Mouse (Mus musculus) kidney, embryonic 15.5 days (tissue): ENCODE measurements around the gene Gm49337. TPM values are rescaled to one million over a fixed set of nuclear protein-coding genes. Genes with fewer than 3 reads are reported as not detected.
A peak's percentile ranks its signal among the peaks of the same experiment; 100 is the strongest.

Source experiments
- ATAC-seq: fragments of 200-750 bp; cut with Nextera tagmentation; replicated peaks from 2 replicates; pipeline ENCODE4 v1.8.0; 2017; ENCODE audit warnings: moderate TSS enrichment; ENCODE audit not compliant: low FRiP score
- H3K27ac ChIP-seq: fragments of 300-500 bp; sonication (generic); 2 replicates; pipeline ENCODE4 v1.5.1; 2015; ENCODE audit warnings: mild to moderate bottlenecking, inconsistent platforms
- H3K27me3 ChIP-seq: fragments of 300-500 bp; sonication (generic); 2 replicates; pipeline ENCODE4 v1.6.1; 2015; ENCODE audit warnings: inconsistent platforms
- H3K36me3 ChIP-seq: fragments of 300-500 bp; sonication (generic); 2 replicates; pipeline ENCODE4 v1.6.1; 2015; ENCODE audit warnings: inconsistent platforms
- H3K4me1 ChIP-seq: fragments of 300-500 bp; sonication (generic); 2 replicates; pipeline ENCODE4 v1.6.1; 2015; ENCODE audit warnings: inconsistent platforms
- H3K4me2 ChIP-seq: fragments of 300-500 bp; sonication (generic); 2 replicates; pipeline ENCODE4 v1.6.1; 2015; ENCODE audit warnings: moderate library complexity, mild to moderate bottlenecking, inconsistent platforms
- H3K4me3 ChIP-seq: fragments of 300-500 bp; sonication (generic); replicated peaks from 2 replicates; pipeline ENCODE4 v1.5.1; 2015; ENCODE audit warnings: mild to moderate bottlenecking, inconsistent platforms
- H3K9ac ChIP-seq: fragments of 300-500 bp; sonication (generic); 2 replicates; pipeline ENCODE4 v1.6.1; 2015; ENCODE audit warnings: mild to moderate bottlenecking, inconsistent platforms
- H3K9me3 ChIP-seq: fragments of 300-500 bp; sonication (generic); replicated peaks from 2 replicates; pipeline ENCODE4 v1.6.1; 2016; ENCODE audit warnings: inconsistent platforms
- WGBS: fragments of 180-500 bp; shearing (Covaris S2); methylation state at CpG from one replicate; pipeline ENCODE4 v1.1.7; 2015; ENCODE audit warnings: mixed read lengths; 5-methylcytosine and 5-hydroxymethylcytosine counted together
- polyA plus RNA-seq: library from polyadenylated mRNA; unstranded; fragments of >200 nt; fragmentation: Nextera tagmentation; extraction: Ambion mirVana; gene quantifications from 2 replicates; pipeline ENCODE4 v1.2.1, GENCODE M21; 2015

Gene Gm49337
- polyA plus RNA-seq, 1 experiment from 2014 or later = not detected

DNA sequence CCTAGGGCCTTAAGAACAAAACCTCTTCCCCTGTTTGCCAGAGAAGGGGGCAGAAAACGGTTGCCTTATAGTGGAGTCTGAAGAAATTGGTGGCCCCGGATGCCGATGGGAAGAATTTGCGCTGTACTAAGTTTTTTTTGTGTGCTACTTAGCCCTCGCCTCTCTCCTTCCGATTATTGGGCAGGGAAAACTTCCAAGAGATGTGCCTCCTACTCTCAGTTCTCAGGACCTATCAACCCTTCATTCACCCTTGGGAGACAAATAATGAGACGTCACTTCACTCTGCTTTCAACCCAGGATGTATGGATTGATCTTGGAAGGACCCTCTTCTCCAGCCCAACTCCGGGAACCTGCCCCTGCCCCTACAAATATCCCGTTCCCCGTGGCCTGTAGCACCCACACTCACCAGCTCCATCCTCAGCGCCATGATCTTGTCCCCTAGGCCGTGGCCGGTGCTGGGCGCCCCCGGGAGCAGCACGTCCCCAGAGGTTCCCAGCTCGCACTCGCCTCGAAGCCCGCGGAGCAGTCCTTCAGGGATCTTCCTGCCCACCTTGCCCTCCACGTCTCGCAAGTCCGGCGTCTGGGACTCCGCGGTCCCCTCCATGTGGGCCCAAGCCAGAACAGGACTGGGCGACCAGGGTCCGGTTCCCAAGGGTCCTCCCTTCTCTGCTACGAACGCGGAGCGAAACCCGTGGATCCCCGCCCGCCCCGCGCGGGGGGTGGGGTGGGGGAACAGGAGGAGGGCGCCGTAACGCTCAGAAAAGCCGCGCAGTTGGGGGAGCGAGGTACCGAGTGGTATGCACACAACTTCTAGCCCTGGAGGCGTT lies 29.1 kb upstream of the Gm49337 start:
- Histone ChIP-seq H3K4me2 (peak overlapping the region; percentile 97), H3K4me3 (peak overlapping the region; percentile 78), H3K27ac (no peak overlapping the region), H3K9ac (peak overlapping the region; percentile 76), H3K27me3 (0 out of 2 replicates have a peak, but pooled peaks cover 3% of the 10 kb centered on the region), H3K4me1 (peaks cover 28% of the 10 kb centered on the region), H3K36me3 (no peaks in the 10 kb centered on the region), H3K9me3 (no peaks in the 10 kb centered on the region)
- peak; percentile 75 for ATAC-seq
- WGBS = under 1% methylated on average over 42 of the region's 47 CpGs

- H3K4me1 ChIP-seq = peaks cover 21% of the 10 kb centered on the region
- H3K27ac ChIP-seq = peak overlapping the region; percentile 93
- H3K9ac ChIP-seq = peak overlapping the region; percentile 91
- no peaks in the 10 kb centered on the region for H3K9me3 ChIP-seq
- 0 out of 2 replicates have a peak, but pooled peaks cover 3% of the 10 kb centered on the region for H3K27me3 ChIP-seq
- peak overlapping the region; percentile 79 for H3K4me3 ChIP-seq
- H3K36me3 ChIP-seq = peaks cover 33% of the 10 kb centered on the region
- H3K4me2 ChIP-seq = peak overlapping the region; percentile 72
- WGBS = 21% methylated on average over 6 of the region's 6 CpGs
- peak; percentile 10; the same call in 1 of the 2 replicates for ATAC-seq
Measured at GRCm38 (mm10) chr4:116149812-116150155, 23.4 kb upstream of the Gm49337 start.

DNA sequence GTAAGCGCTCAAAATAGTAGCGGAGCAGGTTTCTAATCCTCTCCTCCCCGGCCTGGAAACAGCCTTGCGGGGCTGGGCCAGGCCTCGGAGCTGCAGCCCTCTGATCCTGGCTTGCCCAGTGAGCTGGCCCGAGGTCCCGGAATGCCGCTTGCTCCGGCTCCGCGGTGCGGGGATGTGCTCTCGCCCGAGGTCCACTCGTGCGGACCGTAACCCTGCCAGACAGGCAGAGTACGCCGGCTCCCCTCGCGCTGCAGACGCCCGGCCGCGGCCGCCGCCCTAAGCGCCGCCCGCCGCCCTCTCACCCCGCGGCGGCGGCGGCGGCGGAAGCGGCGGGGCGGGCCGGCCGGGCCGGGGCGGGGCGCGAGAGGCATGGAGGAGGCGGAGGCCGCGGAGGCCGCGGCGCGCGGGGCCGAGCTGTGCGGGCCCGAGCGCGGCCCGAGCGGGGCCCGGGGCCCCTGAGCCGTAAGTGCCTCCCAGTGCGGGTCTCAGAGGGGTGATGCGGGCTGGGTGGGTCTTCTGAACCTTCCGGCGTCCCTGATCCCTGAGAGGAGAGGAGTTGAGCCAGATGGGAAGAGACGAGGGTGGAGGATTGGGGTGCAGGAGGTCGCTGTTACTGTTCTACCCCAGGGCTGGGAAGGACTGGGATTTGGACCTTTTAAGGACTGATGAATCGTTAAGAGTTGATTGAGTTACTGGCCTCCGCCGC lies 22.9 kb upstream of the Gm49337 start:
- Histone ChIP-seq H3K27ac (peak overlapping the region; percentile 93), H3K4me3 (peak overlapping the region; percentile 79), H3K36me3 (peaks cover 38% of the 10 kb centered on the region), H3K4me2 (peak overlapping the region; percentile 72), H3K9ac (peak overlapping the region; percentile 91), H3K4me1 (peaks cover 17% of the 10 kb centered on the region), H3K9me3 (no peaks in the 10 kb centered on the region), H3K27me3 (no peaks in the 10 kb centered on the region)
- 1% methylated on average over 63 of the region's 73 CpGs for WGBS
- peak; percentile 95 for ATAC-seq

DNA sequence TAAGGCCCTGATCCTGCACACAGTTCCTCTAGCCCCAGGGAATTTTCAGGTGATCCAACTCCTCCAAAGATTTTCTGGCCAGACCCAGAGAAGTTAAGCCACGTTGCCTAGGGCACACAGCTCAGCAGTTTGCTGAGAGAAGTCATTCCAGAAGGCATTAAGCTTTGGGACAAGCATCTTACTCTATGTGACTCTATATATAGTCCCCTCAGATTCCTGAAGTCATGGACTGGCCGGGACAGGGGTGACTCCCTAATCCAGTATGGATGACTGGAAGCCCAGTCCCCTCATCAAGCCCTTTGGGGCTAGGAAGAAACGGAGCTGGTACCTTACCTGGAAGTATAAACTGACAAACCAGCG lies 22.3 kb upstream of the Gm49337 start:
- H3K27ac ChIP-seq = peak overlapping the region; percentile 82
- ATAC-seq = no peak; the same call in 1 of the 2 replicates

DNA sequence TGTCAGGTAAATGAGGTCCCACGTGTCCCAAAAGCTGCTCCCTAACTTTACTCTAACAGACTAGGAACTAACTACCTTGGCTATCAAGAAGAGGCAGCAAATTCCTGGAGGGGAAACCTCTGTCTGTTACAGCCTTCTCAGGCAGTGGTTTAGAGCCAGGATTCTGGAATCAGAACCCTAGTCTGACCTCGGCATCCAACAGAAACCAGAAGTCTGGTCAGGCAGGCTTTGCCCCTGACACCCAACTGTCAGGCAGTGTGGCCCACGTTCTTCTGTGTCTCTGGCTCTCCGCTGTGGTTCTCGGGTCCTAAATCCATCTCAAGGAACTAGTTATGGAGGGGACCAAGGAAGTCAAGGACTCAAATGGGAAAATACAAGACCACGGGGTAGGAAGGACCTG lies 21.9 kb upstream of the Gm49337 start, which contains the start of gene Lurap1:
Lurap1 (minus strand) TSS at position 101 of the 400 bp plus-strand sequence.
- no peak for ATAC-seq
- 68% methylated on average over 6 of the region's 6 CpGs for WGBS
- Histone ChIP-seq H3K9ac (peak within 1 kb of the TSS; percentile 91), H3K4me2 (peak within 1 kb of the TSS; percentile 72), H3K4me1 (peaks cover 17% of the 10 kb centered on the region), H3K27me3 (no peaks in the 10 kb centered on the region), H3K27ac (peak within 1 kb of the TSS; percentile 93), H3K36me3 (peaks cover 47% of the 10 kb centered on the region), H3K4me3 (peak within 1 kb of the TSS; percentile 79), H3K9me3 (no peaks in the 10 kb centered on the region)

More for the DNA sequence above, 22.3 kb upstream of the Gm49337 start:
- peak overlapping the region; percentile 72 for H3K4me2 ChIP-seq
- 12% methylated on average over 4 of the region's 4 CpGs for WGBS
- peaks cover 43% of the 10 kb centered on the region for H3K36me3 ChIP-seq
- H3K27me3 ChIP-seq = no peaks in the 10 kb centered on the region
- peak overlapping the region; percentile 91 for H3K9ac ChIP-seq
- peak overlapping the region; percentile 79 for H3K4me3 ChIP-seq
- H3K4me1 ChIP-seq = peaks cover 17% of the 10 kb centered on the region
- H3K9me3 ChIP-seq = no peaks in the 10 kb centered on the region

GRCm38 (mm10) chr4:116152702-116153101 lies 20.5 kb upstream of the Gm49337 start:
- Histone ChIP-seq H3K9me3 (no peaks in the 10 kb centered on the region), H3K27me3 (no peaks in the 10 kb centered on the region), H3K27ac (no peak overlapping the region), H3K4me1 (peaks cover 17% of the 10 kb centered on the region), H3K9ac (no peak overlapping the region), H3K4me2 (no peak overlapping the region), H3K36me3 (peaks cover 62% of the 10 kb centered on the region), H3K4me3 (no peak overlapping the region)
- ATAC-seq = no peak
- 96% methylated on average over 15 of the region's 15 CpGs for WGBS

DNA sequence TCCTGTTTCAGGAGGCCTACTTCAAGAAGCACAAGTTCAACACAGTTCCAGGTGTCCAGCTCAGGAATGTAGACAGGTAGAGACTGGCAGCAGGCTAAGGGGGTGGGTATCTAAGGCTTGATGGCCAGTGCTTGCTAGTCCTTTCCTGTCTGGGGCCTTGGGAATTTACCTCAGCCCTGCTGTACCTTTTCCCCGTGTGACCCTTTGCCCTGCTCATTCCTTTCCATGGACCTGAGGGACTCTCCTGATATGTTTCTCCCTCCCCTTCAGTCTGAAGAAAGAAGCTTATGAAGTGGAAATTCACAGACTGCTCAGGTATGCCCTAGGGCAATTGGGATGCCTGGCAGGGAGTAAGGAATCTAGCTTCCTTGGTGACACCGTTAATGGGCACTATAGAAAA lies 15.3 kb upstream of the Gm49337 start:
- ATAC-seq = no peak
- no peak overlapping the region for H3K27ac ChIP-seq

GRCm38 (mm10) chr4:116159912-116160311 lies 13.3 kb upstream of the Gm49337 start:
- H3K27ac ChIP-seq = 0 out of 2 replicates have a peak overlapping the region, but pooled peaks have one; percentile 3
- peaks cover 19% of the 10 kb centered on the region; the same call in 1 of the 2 replicates for H3K4me1 ChIP-seq
- H3K9ac ChIP-seq = no peak overlapping the region
- WGBS = 76% methylated on average over 3 of the region's 3 CpGs
- H3K4me3 ChIP-seq = no peak overlapping the region
- H3K36me3 ChIP-seq = peaks cover 59% of the 10 kb centered on the region
- H3K27me3 ChIP-seq = no peaks in the 10 kb centered on the region
- no peak for ATAC-seq
- no peaks in the 10 kb centered on the region for H3K9me3 ChIP-seq
- H3K4me2 ChIP-seq = no peak overlapping the region

More for the DNA sequence above, 15.3 kb upstream of the Gm49337 start:
- Histone ChIP-seq H3K4me2 (no peak overlapping the region), H3K9ac (no peak overlapping the region), H3K4me1 (peaks cover 16% of the 10 kb centered on the region; the same call in 1 of the 2 replicates), H3K9me3 (no peaks in the 10 kb centered on the region), H3K36me3 (peaks cover 79% of the 10 kb centered on the region), H3K4me3 (no peak overlapping the region), H3K27me3 (no peaks in the 10 kb centered on the region)
- WGBS = 88% methylated on average over 2 of the region's 2 CpGs

GRCm38 (mm10) chr4:116160769-116161168 lies 12.4 kb upstream of the Gm49337 start:
- no peak overlapping the region for H3K4me2 ChIP-seq
- ATAC-seq = peak; percentile 31; the same call in 1 of the 2 replicates

GRCm38 (mm10) chr4:116162142-116162541 lies 11.0 kb upstream of the Gm49337 start:
- Histone ChIP-seq H3K9me3 (no peaks in the 10 kb centered on the region), H3K4me1 (peaks cover 32% of the 10 kb centered on the region), H3K9ac (no peak overlapping the region), H3K27me3 (no peaks in the 10 kb centered on the region), H3K4me3 (no peak overlapping the region), H3K27ac (peak overlapping the region; percentile 10; the same call in 1 of the 2 replicates), H3K36me3 (peaks cover 37% of the 10 kb centered on the region), H3K4me2 (no peak overlapping the region)
- WGBS = 59% methylated on average over 4 of the region's 4 CpGs
- ATAC-seq = no peak

More at GRCm38 (mm10) chr4:116160769-116161168, 12.4 kb upstream of the Gm49337 start:
- no peak overlapping the region for H3K27ac ChIP-seq
- H3K27me3 ChIP-seq = no peaks in the 10 kb centered on the region
- 57% methylated on average over 3 of the region's 3 CpGs for WGBS
- H3K9me3 ChIP-seq = no peaks in the 10 kb centered on the region
- H3K36me3 ChIP-seq = peaks cover 50% of the 10 kb centered on the region
- H3K4me1 ChIP-seq = peaks cover 26% of the 10 kb centered on the region
- H3K4me3 ChIP-seq = no peak overlapping the region
- no peak overlapping the region for H3K9ac ChIP-seq

DNA sequence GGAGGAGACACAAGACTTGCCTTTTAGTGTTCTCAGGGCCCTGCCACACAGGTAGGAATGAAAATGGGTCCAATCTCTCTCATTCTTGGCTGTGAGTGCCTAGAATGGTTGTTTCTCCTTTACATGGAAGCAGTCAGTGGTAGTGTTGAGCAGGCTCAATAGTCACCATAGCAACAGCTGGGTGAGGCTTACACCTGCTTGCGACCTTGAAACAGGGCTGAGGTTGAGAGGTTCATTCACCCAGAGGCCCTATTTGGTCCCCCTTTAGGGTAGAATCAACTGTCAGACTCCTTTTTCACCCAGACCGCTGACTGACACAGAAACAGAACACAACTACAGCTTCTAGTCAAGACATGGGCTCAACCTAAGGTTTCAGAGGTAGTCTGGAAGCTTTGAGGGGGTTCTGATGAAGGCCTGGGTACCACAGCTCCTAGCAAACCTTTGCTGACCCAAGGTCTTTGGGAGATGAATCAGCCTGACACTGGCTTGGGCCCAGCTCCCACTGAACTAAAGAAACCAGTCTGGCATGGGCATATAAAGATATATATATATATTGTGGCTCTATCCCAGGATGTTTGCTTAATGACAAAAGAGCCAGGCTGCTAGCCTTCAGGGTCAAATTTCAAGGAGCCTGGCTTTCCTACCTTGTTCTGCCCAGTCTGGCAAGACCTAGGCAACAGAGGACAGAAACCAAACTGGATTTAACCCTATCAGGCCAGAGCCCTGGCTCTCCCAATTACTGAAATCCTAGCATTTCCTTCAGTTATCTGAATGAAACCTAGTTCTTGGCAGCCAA lies 8.2 kb upstream of the Gm49337 start:
- H3K4me2 ChIP-seq = no peak overlapping the region
- peaks cover 8% of the 10 kb centered on the region for H3K36me3 ChIP-seq
- no peak for ATAC-seq
- H3K4me1 ChIP-seq = peaks cover 33% of the 10 kb centered on the region
- no peaks in the 10 kb centered on the region for H3K27me3 ChIP-seq
- WGBS = 78% methylated on average over 2 of the region's 2 CpGs
- peak overlapping the region; percentile 15; the same call in 1 of the 2 replicates for H3K27ac ChIP-seq
- no peaks in the 10 kb centered on the region for H3K9me3 ChIP-seq
- H3K9ac ChIP-seq = no peak overlapping the region
- no peak overlapping the region for H3K4me3 ChIP-seq
